Mouse (Mus musculus): ENCODE measurements around the gene Ube2r2. TPM values are rescaled to one million over a fixed set of nuclear protein-coding genes. Genes with fewer than 3 reads are reported as not detected.

The Ube2r2 gene
- polyA plus RNA-seq, 1 experiment, result 44.4 TPM

GRCm38 (mm10) chr4:41129406-41129805 is 6.1 kb upstream of the Ube2r2 start:
- peaks cover 1% of the 10 kb centered on the region; the same call in 1 of the 2 replicates for H3K4me1 ChIP-seq (ENCODE audit: control insufficient read depth, insufficient read depth, low read length)
- WGBS, result 3% methylated on average over 2 of the region's 2 CpGs
- no peak for TF ChIP-seq POLR2A (IDR thresholded peaks at IDR 0.05; ENCODE audit: borderline replicate concordance, control insufficient read depth, low read depth, low read length)
- peak; percentile 88 for TF ChIP-seq CTCF (IDR thresholded peaks at IDR 0.05; ENCODE audit: control insufficient read depth, insufficient read depth, low read length)
- no peak overlapping the region for H3K4me3 ChIP-seq (replicated peaks; ENCODE audit: control insufficient read depth, low read depth, low read length)
- H3K27ac ChIP-seq (ENCODE audit: control insufficient read depth, insufficient read depth, low read depth, low read length, poor library complexity), result peak overlapping the region; percentile 72; the same call in 1 of the 2 replicates

DNA sequence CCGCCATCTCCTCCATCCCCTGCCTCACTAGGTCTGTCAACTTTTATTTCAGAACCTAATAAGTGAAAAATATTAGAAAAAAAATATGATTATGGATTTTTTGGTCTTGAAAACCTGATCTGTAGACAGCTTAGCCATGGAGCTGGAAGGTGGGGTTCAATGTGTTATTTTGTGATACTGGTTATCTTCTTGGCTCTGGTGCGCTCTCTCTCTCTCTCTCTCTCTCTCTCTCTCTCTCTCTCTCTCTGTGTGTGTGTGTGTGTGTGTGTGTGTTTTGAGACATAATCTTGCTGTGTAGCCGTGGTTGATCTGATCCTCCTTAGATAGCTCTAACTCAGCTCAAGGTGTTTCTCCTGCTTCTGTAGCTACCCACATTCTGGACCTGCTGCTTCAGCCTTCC is 5.7 kb upstream of the Ube2r2 start:
- Histone ChIP-seq H3K4me1 (ENCODE audit: control insufficient read depth, insufficient read depth, low read length) (peaks cover 1% of the 10 kb centered on the region; the same call in 1 of the 2 replicates), H3K27ac (ENCODE audit: control insufficient read depth, insufficient read depth, low read depth, low read length, poor library complexity) (peak overlapping the region; percentile 72; the same call in 1 of the 2 replicates), H3K4me3 (replicated peaks; ENCODE audit: control insufficient read depth, low read depth, low read length) (no peak overlapping the region)
- no peak for TF ChIP-seq CTCF (IDR thresholded peaks at IDR 0.05; ENCODE audit: control insufficient read depth, insufficient read depth, low read length)
- no peak for TF ChIP-seq POLR2A (IDR thresholded peaks at IDR 0.05; ENCODE audit: borderline replicate concordance, control insufficient read depth, low read depth, low read length)
- WGBS, result 56% methylated on average over 3 of the region's 3 CpGs

GRCm38 (mm10) chr4:41132471-41132870 is 3.1 kb upstream of the Ube2r2 start:
- Histone ChIP-seq H3K27ac (ENCODE audit: control insufficient read depth, insufficient read depth, low read depth, low read length, poor library complexity) (peak overlapping the region; percentile 70), H3K4me3 (replicated peaks; ENCODE audit: control insufficient read depth, low read depth, low read length) (no peak overlapping the region), H3K4me1 (ENCODE audit: control insufficient read depth, insufficient read depth, low read length) (peaks cover 1% of the 10 kb centered on the region; the same call in 1 of the 2 replicates)
- 63% methylated on average over 6 of the region's 6 CpGs for WGBS
- no peak for TF ChIP-seq POLR2A (IDR thresholded peaks at IDR 0.05; ENCODE audit: borderline replicate concordance, control insufficient read depth, low read depth, low read length)
- TF ChIP-seq CTCF (IDR thresholded peaks at IDR 0.05; ENCODE audit: control insufficient read depth, insufficient read depth, low read length), result no peak

GRCm38 (mm10) chr4:41133529-41134291 is 1.8 kb upstream of the Ube2r2 start:
- Histone ChIP-seq H3K4me3 (replicated peaks; ENCODE audit: control insufficient read depth, low read depth, low read length) (no peak overlapping the region), H3K4me1 (ENCODE audit: control insufficient read depth, insufficient read depth, low read length) (peaks cover 1% of the 10 kb centered on the region; the same call in 1 of the 2 replicates), H3K27ac (ENCODE audit: control insufficient read depth, insufficient read depth, low read depth, low read length, poor library complexity) (peak overlapping the region; percentile 52)
- 54% methylated on average over 6 of the region's 6 CpGs for WGBS
- TF ChIP-seq CTCF (IDR thresholded peaks at IDR 0.05; ENCODE audit: control insufficient read depth, insufficient read depth, low read length), result no peak
- no peak for TF ChIP-seq POLR2A (IDR thresholded peaks at IDR 0.05; ENCODE audit: borderline replicate concordance, control insufficient read depth, low read depth, low read length)

- peaks cover 1% of the 10 kb centered on the region; the same call in 1 of the 2 replicates for H3K4me1 ChIP-seq (ENCODE audit: control insufficient read depth, insufficient read depth, low read length)
- WGBS, result 1% methylated on average over 47 of the region's 70 CpGs
Observed at GRCm38 (mm10) chr4:41134935-41135710, 420 bp upstream of the Ube2r2 start.

GRCm38 (mm10) chr4:41136454-41136805 is 887 bp downstream of the Ube2r2 start:
- TF ChIP-seq CTCF (IDR thresholded peaks at IDR 0.05; ENCODE audit: control insufficient read depth, insufficient read depth, low read length), result no peak

More at GRCm38 (mm10) chr4:41134935-41135710, 420 bp upstream of the Ube2r2 start:
- peak overlapping the region; percentile 76 for H3K4me3 ChIP-seq (replicated peaks; ENCODE audit: control insufficient read depth, low read depth, low read length)
- TF ChIP-seq CTCF (IDR thresholded peaks at IDR 0.05; ENCODE audit: control insufficient read depth, insufficient read depth, low read length) (no peak), POLR2A (IDR thresholded peaks at IDR 0.05; ENCODE audit: borderline replicate concordance, control insufficient read depth, low read depth, low read length) (peak; percentile 90; the same call in 1 of the 2 replicates)
- H3K27ac ChIP-seq (ENCODE audit: control insufficient read depth, insufficient read depth, low read depth, low read length, poor library complexity), result peak overlapping the region; percentile 94

GRCm38 (mm10) chr4:41136811-41137210 is 1.3 kb downstream of the Ube2r2 start:
- H3K4me1 ChIP-seq (ENCODE audit: control insufficient read depth, insufficient read depth, low read length), result peaks cover 1% of the 10 kb centered on the region; the same call in 1 of the 2 replicates
- 1% methylated on average over 8 of the region's 8 CpGs for WGBS

More at GRCm38 (mm10) chr4:41136454-41136805, 887 bp downstream of the Ube2r2 start:
- 0% methylated on average over 4 of the region's 4 CpGs for WGBS
- Histone ChIP-seq H3K4me1 (ENCODE audit: control insufficient read depth, insufficient read depth, low read length) (peaks cover 1% of the 10 kb centered on the region; the same call in 1 of the 2 replicates), H3K27ac (ENCODE audit: control insufficient read depth, insufficient read depth, low read depth, low read length, poor library complexity) (peak overlapping the region; percentile 94), H3K4me3 (replicated peaks; ENCODE audit: control insufficient read depth, low read depth, low read length) (peak overlapping the region; percentile 76)

More at GRCm38 (mm10) chr4:41136811-41137210, 1.3 kb downstream of the Ube2r2 start:
- no peak for TF ChIP-seq CTCF (IDR thresholded peaks at IDR 0.05; ENCODE audit: control insufficient read depth, insufficient read depth, low read length)
- no peak for TF ChIP-seq POLR2A (IDR thresholded peaks at IDR 0.05; ENCODE audit: borderline replicate concordance, control insufficient read depth, low read depth, low read length)
- H3K27ac ChIP-seq (ENCODE audit: control insufficient read depth, insufficient read depth, low read depth, low read length, poor library complexity), result peak overlapping the region; percentile 94
- H3K4me3 ChIP-seq (replicated peaks; ENCODE audit: control insufficient read depth, low read depth, low read length), result peak overlapping the region; percentile 76
